Mouse (Mus musculus) forebrain, embryonic 10.5 days (tissue): ENCODE measurements around the gene Krt39. TPM values are rescaled to one million over a fixed set of nuclear protein-coding genes. Genes with fewer than 3 reads are reported as not detected.

Source experiments
- DNase-seq: peaks from one replicate; pipeline ENCODE4 v3.0.0-alpha.2; 2017; ENCODE audit warnings: low spot score; ENCODE audit errors: extremely low spot score
- H3K27ac ChIP-seq: fragments of 300-500 bp; sonication (generic); 2 replicates; pipeline ENCODE4 v1.5.1; 2016; ENCODE audit warnings: mild to moderate bottlenecking
- H3K27me3 ChIP-seq: fragments of 300-500 bp; sonication (generic); 2 replicates; pipeline ENCODE4 v1.6.1; 2016; ENCODE audit warnings: mild to moderate bottlenecking; ENCODE audit not compliant: poor library complexity, severe bottlenecking
- H3K36me3 ChIP-seq: fragments of 300-500 bp; sonication (generic); replicated peaks from 2 replicates; pipeline ENCODE4 v1.6.1; 2016; ENCODE audit warnings: mild to moderate bottlenecking, moderate library complexity
- H3K4me1 ChIP-seq: fragments of 300-500 bp; sonication (generic); 2 replicates; pipeline ENCODE4 v1.6.1; 2016
- H3K4me3 ChIP-seq: fragments of 300-500 bp; sonication (generic); 2 replicates; pipeline ENCODE4 v1.5.1; 2016; ENCODE audit warnings: mild to moderate bottlenecking, moderate library complexity
- H3K9me3 ChIP-seq: fragments of 300-500 bp; sonication (generic); 2 replicates; pipeline ENCODE4 v1.6.1; 2016; ENCODE audit warnings: mild to moderate bottlenecking, moderate library complexity
- WGBS: fragments of 180-500 bp; shearing (Covaris S2); methylation state at CpG from one replicate; pipeline ENCODE4 v1.1.7; 2016; 5-methylcytosine and 5-hydroxymethylcytosine counted together
- polyA plus RNA-seq: library from polyadenylated mRNA; unstranded; fragments of >200 nt; fragmentation: Nextera tagmentation; extraction: Ambion mirVana; gene quantifications from 2 replicates; pipeline ENCODE4 v1.2.1, GENCODE M21; 2016

Krt39 gene
- polyA plus RNA-seq = not detected in 2 replicates

GRCm38 (mm10) chr11:99521288-99521860 lies at the start of gene Krt39:
Gene Krt39 (minus strand): TSS chr11:99521338.
- H3K27me3 ChIP-seq = no peaks in the 10 kb centered on the region
- no peak within 1 kb of the TSS for H3K4me3 ChIP-seq
- no peaks in the 10 kb centered on the region for H3K36me3 ChIP-seq
- WGBS = 91% methylated on average over 13 of the region's 13 CpGs
- H3K4me1 ChIP-seq = no peaks in the 10 kb centered on the region
- no peaks in the 10 kb centered on the region for H3K9me3 ChIP-seq
- DNase-seq = no peak
- H3K27ac ChIP-seq = no peak within 1 kb of the TSS

GRCm38 (mm10) chr11:99566530-99566929 lies 45.4 kb upstream of the Krt39 start, which contains the start of gene Krtap3-1:
Gene Krtap3-1 (minus strand): TSS chr11:99566630.
- Histone ChIP-seq H3K4me3 (no peak within 1 kb of the TSS), H3K9me3 (no peaks in the 10 kb centered on the region), H3K27ac (no peak within 1 kb of the TSS), H3K4me1 (no peaks in the 10 kb centered on the region), H3K36me3 (no peaks in the 10 kb centered on the region), H3K27me3 (no peaks in the 10 kb centered on the region)
- 95% methylated on average over 7 of the region's 7 CpGs for WGBS
- DNase-seq = no peak

- no peak overlapping the region for H3K4me3 ChIP-seq
- WGBS = 91% methylated on average over 6 of the region's 6 CpGs
- H3K4me1 ChIP-seq = no peaks in the 10 kb centered on the region
- H3K27ac ChIP-seq = no peak overlapping the region
- no peaks in the 10 kb centered on the region for H3K9me3 ChIP-seq
- H3K36me3 ChIP-seq = no peaks in the 10 kb centered on the region
- no peak for DNase-seq
- no peaks in the 10 kb centered on the region for H3K27me3 ChIP-seq
Measured at GRCm38 (mm10) chr11:99562580-99562979, 41.4 kb upstream of the Krt39 start.

GRCm38 (mm10) chr11:99559366-99559765 lies 38.2 kb upstream of the Krt39 start, which contains the start of gene Gm11939:
Gene Gm11939 (minus strand): TSS chr11:99559466.
- Histone ChIP-seq H3K4me3 (no peak within 1 kb of the TSS), H3K9me3 (no peaks in the 10 kb centered on the region), H3K27me3 (no peaks in the 10 kb centered on the region), H3K27ac (no peak within 1 kb of the TSS), H3K36me3 (no peaks in the 10 kb centered on the region), H3K4me1 (no peaks in the 10 kb centered on the region)
- 85% methylated on average over 9 of the region's 9 CpGs for WGBS
- no peak for DNase-seq

DNA sequence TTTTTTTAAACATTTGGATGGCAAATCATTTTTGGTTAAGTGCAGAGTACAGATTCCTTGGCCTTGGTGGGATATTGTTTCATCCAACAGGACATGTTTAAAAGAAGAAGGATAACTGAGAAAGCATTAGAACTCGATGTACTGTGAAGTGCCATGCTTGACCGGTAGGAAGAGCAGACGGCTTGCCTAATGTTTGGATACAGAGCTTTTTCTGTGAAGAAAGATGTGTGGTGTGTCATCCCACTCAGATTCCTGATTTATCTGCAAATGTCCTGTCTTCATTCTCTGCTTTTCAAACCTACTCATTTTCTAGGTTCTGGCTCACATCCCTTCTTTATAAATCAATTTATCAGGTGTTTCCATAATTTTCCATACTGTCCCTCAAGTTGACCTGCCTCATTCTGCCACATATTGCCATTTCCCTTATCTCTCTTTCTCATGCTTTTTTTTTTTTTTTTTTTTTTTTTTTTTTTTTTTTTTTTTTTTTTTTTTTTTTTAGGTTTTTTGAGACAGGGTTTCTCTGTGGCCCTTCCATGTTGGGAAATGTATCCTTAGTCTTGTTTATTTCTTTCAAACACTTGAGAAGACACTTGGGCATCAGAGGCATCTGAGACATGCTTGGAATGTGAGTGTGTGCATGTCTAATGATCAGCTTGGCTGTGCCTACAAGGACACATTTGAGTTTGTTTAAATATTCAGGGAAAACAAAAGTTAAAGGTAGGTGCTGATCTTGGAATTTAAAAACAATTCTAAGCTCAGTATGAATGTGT lies 37.0 kb upstream of the Krt39 start:
- H3K27me3 ChIP-seq = no peaks in the 10 kb centered on the region
- H3K36me3 ChIP-seq = no peaks in the 10 kb centered on the region
- H3K4me1 ChIP-seq = no peaks in the 10 kb centered on the region
- DNase-seq = no peak
- no peaks in the 10 kb centered on the region for H3K9me3 ChIP-seq
- 91% methylated on average over 3 of the region's 3 CpGs for WGBS
- no peak overlapping the region for H3K27ac ChIP-seq
- H3K4me3 ChIP-seq = no peak overlapping the region

DNA sequence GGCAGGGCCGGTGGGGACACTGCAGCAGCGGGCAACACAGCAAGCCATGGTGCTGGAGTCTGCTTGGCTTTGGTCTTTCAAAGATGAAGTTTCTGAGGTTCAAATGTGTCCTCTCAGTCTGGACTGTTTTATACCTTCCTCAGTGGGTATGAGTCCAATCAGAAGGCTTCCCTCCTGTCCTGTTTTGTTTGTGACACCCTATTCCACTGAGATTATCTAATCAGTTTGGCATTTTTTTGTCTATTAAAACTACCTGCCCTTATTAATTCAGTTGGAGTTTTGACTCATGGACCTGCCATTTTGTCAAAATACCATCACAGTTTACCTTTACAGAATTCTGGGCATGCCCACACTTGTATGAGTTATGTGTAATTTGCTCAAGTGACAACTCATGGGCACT lies 35.6 kb upstream of the Krt39 start, which contains the start of gene Krtap3-2:
TSS of gene Krtap3-2 (minus strand) at position 101 of the 400 bp plus-strand sequence.
- H3K36me3 ChIP-seq = no peaks in the 10 kb centered on the region
- H3K4me1 ChIP-seq = no peaks in the 10 kb centered on the region
- no peak for DNase-seq
- H3K4me3 ChIP-seq = no peak within 1 kb of the TSS
- 96% methylated on average over 2 of the region's 2 CpGs for WGBS
- no peak within 1 kb of the TSS for H3K27ac ChIP-seq
- H3K27me3 ChIP-seq = no peaks in the 10 kb centered on the region; the same call in 1 of the 2 replicates
- H3K9me3 ChIP-seq = no peaks in the 10 kb centered on the region

DNA sequence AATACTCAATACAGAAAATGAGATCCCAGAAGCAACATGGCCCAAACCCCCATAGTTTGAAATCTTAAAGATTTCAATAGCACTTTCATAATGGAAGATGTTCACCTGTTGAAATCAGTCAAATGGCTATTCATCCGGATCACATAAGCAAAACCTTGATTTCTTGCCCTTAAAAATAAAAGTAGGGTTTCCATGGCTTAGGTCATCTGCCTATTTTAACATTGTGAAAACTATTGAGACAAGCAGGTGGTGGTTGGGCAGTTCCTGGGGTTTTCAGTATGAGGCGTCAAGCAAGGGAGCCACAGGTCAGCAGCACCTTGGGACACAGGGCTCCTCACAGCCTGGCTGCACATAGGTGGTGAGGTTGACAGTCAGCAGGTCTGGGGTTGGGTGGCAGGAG lies 35.1 kb upstream of the Krt39 start:
- WGBS = 93% methylated on average over 2 of the region's 2 CpGs
- no peak for DNase-seq
- H3K9me3 ChIP-seq = no peaks in the 10 kb centered on the region
- H3K36me3 ChIP-seq = no peaks in the 10 kb centered on the region
- H3K4me3 ChIP-seq = no peak overlapping the region
- H3K4me1 ChIP-seq = no peaks in the 10 kb centered on the region
- H3K27me3 ChIP-seq = no peaks in the 10 kb centered on the region; the same call in 1 of the 2 replicates
- H3K27ac ChIP-seq = no peak overlapping the region

DNA sequence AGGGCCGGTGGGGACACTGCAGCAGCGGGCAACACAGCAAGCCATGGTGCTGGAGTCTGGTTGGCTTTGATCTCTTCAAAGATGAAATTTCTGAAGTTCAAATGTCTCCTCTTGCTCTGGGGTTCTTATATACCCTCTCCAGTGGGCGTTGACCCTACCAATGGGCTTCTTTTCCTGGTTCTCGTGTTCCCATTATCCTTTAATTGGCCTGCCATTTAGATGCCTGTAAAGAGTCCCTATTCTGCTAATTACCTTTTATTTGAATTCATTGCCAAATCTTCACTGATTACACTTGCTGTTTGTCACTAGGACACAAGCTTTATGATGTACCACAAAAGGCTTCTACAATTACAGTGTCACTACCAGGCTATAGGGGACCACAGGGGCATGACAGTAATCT lies 29.6 kb upstream of the Krt39 start, which contains the start of gene Krtap3-3:
TSS of gene Krtap3-3 (minus strand) at position 101 of the 400 bp plus-strand sequence.
- WGBS = 68% methylated on average over 4 of the region's 4 CpGs
- Histone ChIP-seq H3K9me3 (no peaks in the 10 kb centered on the region), H3K36me3 (no peaks in the 10 kb centered on the region), H3K27me3 (no peaks in the 10 kb centered on the region; the same call in 1 of the 2 replicates), H3K27ac (no peak within 1 kb of the TSS), H3K4me1 (peaks cover 3% of the 10 kb centered on the region; the same call in 1 of the 2 replicates), H3K4me3 (no peak within 1 kb of the TSS)
- no peak for DNase-seq

DNA sequence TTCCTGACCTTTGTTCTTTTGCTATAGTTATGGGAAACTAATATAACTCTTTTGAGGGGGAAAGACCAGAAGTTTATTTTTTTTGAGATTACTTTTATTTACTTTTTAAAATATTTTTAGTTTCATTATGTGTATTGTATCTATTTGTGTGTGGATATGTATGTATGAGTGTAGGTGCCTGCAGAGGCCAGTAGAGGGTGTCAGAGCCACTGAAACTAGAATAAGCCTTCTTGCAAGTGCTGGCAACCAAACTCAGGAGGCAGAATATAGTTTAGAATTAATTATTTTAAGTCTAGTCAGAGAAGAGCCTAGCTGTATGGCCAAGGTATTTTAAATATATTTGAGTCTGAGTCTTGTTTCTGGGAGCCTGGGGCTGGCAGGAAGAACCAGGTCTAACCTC lies 26.8 kb upstream of the Krt39 start:
- Histone ChIP-seq H3K4me3 (no peak overlapping the region), H3K9me3 (no peaks in the 10 kb centered on the region), H3K27ac (no peak overlapping the region), H3K36me3 (no peaks in the 10 kb centered on the region), H3K27me3 (no peaks in the 10 kb centered on the region; the same call in 1 of the 2 replicates), H3K4me1 (peaks cover 3% of the 10 kb centered on the region; the same call in 1 of the 2 replicates)
- no peak for DNase-seq

DNA sequence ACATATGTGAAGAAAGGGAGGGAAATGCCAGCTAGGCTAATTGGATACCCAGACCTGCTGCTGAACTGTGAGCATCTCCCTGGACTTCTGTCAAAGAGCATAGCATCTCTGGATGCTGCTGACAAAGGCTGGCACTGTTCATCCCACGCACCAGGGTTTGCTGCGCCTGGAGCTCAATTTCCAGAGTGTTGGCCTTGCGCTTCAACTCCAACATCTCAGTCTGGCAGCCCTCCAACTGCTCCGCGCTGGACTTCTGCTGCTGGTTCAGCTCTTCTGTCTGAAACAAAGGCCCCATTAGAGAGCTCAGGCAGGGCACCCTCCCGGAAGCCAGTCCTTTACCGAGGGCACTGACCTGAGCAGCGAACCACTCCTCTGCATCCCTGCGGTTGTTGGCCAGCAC lies 18.6 kb upstream of the Krt39 start:
- 78% methylated on average over 9 of the region's 9 CpGs for WGBS
- H3K9me3 ChIP-seq = no peaks in the 10 kb centered on the region
- no peak overlapping the region for H3K4me3 ChIP-seq
- H3K27ac ChIP-seq = no peak overlapping the region
- DNase-seq = no peak
- 0 out of 2 replicates have a peak, but pooled peaks cover 3% of the 10 kb centered on the region for H3K4me1 ChIP-seq
- H3K36me3 ChIP-seq = no peaks in the 10 kb centered on the region
- no peaks in the 10 kb centered on the region for H3K27me3 ChIP-seq

DNA sequence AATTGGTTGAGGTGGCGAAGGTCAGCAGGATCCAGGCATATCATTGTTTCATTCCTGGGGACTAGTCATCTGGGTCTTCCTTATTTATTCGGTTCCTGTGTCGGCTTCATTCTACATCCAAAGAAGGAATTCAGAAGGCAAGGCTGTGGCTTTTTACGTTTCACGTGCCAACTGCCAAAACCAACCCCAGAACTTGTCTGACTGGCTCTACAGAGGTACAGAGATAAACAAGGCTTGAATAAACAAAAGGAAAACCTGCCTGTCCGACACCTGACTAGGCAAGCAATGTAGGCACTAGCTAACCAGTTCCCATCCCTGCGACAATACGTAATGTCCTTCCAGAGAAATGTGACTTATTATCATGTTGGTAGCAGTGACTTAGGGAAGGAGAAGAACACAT lies 7.0 kb downstream of the Krt39 start:
- WGBS = 90% methylated on average over 8 of the region's 8 CpGs
- Histone ChIP-seq H3K4me3 (no peak overlapping the region), H3K27me3 (no peaks in the 10 kb centered on the region), H3K27ac (no peak overlapping the region), H3K36me3 (no peaks in the 10 kb centered on the region), H3K9me3 (no peaks in the 10 kb centered on the region), H3K4me1 (no peaks in the 10 kb centered on the region)
- no peak for DNase-seq

DNA sequence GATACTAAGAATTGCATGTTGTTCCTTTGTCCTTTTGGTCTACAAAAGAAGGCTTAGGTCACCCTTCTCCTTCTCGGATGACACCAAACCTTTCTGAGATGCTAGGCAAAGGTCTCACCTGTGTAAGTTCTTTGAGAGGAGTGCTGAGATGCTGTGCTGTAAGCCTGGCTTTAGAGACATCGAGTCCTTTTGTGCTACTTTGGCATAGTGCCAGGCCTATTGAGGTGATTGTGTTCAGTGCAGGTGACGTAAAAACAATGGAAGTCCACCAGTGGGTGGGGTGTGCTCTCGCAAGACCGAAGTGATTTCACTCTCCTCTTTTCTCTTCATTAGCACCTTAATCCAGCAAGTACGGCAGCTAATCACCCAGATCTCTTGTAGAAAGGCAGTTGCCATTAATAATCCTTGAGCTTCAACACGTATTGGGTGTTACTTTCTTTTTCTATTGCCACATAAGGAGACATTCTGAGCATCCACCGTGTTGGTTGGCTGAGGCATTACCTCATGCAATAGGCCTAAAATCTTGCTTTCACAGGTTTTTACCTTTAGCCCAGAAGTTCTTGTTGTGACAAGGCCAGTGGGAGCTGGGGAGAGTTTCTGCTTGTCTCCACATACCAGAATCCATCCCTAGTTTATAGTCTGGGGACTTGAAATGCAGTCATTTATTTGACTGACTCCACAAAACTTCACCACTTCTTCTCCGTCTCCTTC lies 20.9 kb downstream of the Krt39 start:
- WGBS = 83% methylated on average over 9 of the region's 9 CpGs
- DNase-seq = no peak

More for the DNA sequence above, 20.9 kb downstream of the Krt39 start:
- no peak overlapping the region for H3K27ac ChIP-seq
- H3K27me3 ChIP-seq = no peaks in the 10 kb centered on the region
- H3K4me3 ChIP-seq = no peak overlapping the region
- no peaks in the 10 kb centered on the region for H3K36me3 ChIP-seq
- peaks cover 11% of the 10 kb centered on the region; the same call in 1 of the 2 replicates for H3K4me1 ChIP-seq
- no peaks in the 10 kb centered on the region for H3K9me3 ChIP-seq
